Mouse (Mus musculus): ENCODE data around the gene Soat2. TPM values are rescaled to one million over a fixed set of nuclear protein-coding genes. Genes with fewer than 3 reads are reported as not detected.

The Soat2 gene
- total RNA-seq, 2 experiments from 2014 or later = 0.13 TPM; not detected in 1

- no peak for DNase-seq
- intact Hi-C loops (cut with DNase I; ENCODE audit: low total_unique reads) = no loop called here
Observed at GRCm38 (mm10) chr15:102176571-102177316, 26.4 kb downstream of the Soat2 start.

GRCm38 (mm10) chr15:102177417-102177816 is 27.1 kb downstream of the Soat2 start:
- intact Hi-C loops (cut with DNase I; ENCODE audit: low total_unique reads) = no loop called here
- DNase-seq = no peak

GRCm38 (mm10) chr15:102178279-102178678 is 28.0 kb downstream of the Soat2 start:
- intact Hi-C loops (cut with DNase I; ENCODE audit: low total_unique reads) = no loop called here
- DNase-seq = peak; percentile 69

GRCm38 (mm10) chr15:102179106-102179505 is 28.8 kb downstream of the Soat2 start:
- intact Hi-C loops (cut with DNase I; ENCODE audit: low total_unique reads) = no loop called here
- DNase-seq = no peak

- DNase-seq = no peak
- intact Hi-C loops (cut with DNase I; ENCODE audit: low total_unique reads) = no loop called here
Observed at GRCm38 (mm10) chr15:102179924-102180323, 29.6 kb downstream of the Soat2 start.

- intact Hi-C loops (cut with DNase I; ENCODE audit: low total_unique reads) = loop anchor here (2.0 kb wide), 1 partner anchor 40 kb away; no protein-coding TSS in a partner anchor
- no peak for DNase-seq
Observed at GRCm38 (mm10) chr15:102183076-102183475, 32.8 kb downstream of the Soat2 start.

- intact Hi-C loops (cut with DNase I; ENCODE audit: low total_unique reads) = no loop called here
- no peak for DNase-seq
Observed at GRCm38 (mm10) chr15:102186239-102186638, 35.9 kb downstream of the Soat2 start.

GRCm38 (mm10) chr15:102188096-102188495 is 37.8 kb downstream of the Soat2 start:
- intact Hi-C loops (cut with DNase I; ENCODE audit: low total_unique reads) = no loop called here
- peak; percentile 67 for DNase-seq

- DNase-seq = no peak
- intact Hi-C loops (cut with DNase I; ENCODE audit: low total_unique reads) = no loop called here
Observed at GRCm38 (mm10) chr15:102188883-102189282, 38.6 kb downstream of the Soat2 start.

- no peak for DNase-seq
- intact Hi-C loops (cut with DNase I; ENCODE audit: low total_unique reads) = no loop called here
Observed at GRCm38 (mm10) chr15:102191699-102192098, 41.4 kb downstream of the Soat2 start.

- DNase-seq = no peak
Observed at GRCm38 (mm10) chr15:102192271-102192812, 42.0 kb downstream of the Soat2 start.

GRCm38 (mm10) chr15:102192820-102193386 is 42.6 kb downstream of the Soat2 start:
- intact Hi-C loops (cut with DNase I; ENCODE audit: low total_unique reads) = no loop called here
- no peak for DNase-seq

More at GRCm38 (mm10) chr15:102192271-102192812, 42.0 kb downstream of the Soat2 start:
- intact Hi-C loops (cut with DNase I; ENCODE audit: low total_unique reads) = no loop called here

- DNase-seq = no peak
- intact Hi-C loops (cut with DNase I; ENCODE audit: low total_unique reads) = no loop called here
Observed at GRCm38 (mm10) chr15:102193652-102194051, 43.3 kb downstream of the Soat2 start.

GRCm38 (mm10) chr15:102194439-102194838 is 44.1 kb downstream of the Soat2 start:
- DNase-seq = no peak
- intact Hi-C loops (cut with DNase I; ENCODE audit: low total_unique reads) = no loop called here

GRCm38 (mm10) chr15:102195373-102195772 is 45.0 kb downstream of the Soat2 start:
- no peak for DNase-seq
- intact Hi-C loops (cut with DNase I; ENCODE audit: low total_unique reads) = no loop called here

GRCm38 (mm10) chr15:102198841-102199240 is 48.5 kb downstream of the Soat2 start:
- intact Hi-C loops (cut with DNase I; ENCODE audit: low total_unique reads) = no loop called here
- DNase-seq = no peak

GRCm38 (mm10) chr15:102202971-102203834 is 52.9 kb downstream of the Soat2 start, which contains the start of gene Zfp740:
TSS of gene Zfp740 (plus strand) at chr15:102203249.
- peak; percentile 99 for DNase-seq
- intact Hi-C loops (cut with DNase I; ENCODE audit: low total_unique reads) = no loop called here

GRCm38 (mm10) chr15:102203835-102204381 is 53.6 kb downstream of the Soat2 start:
- peak; percentile 67 for DNase-seq
- intact Hi-C loops (cut with DNase I; ENCODE audit: low total_unique reads) = no loop called here

- intact Hi-C loops (cut with DNase I; ENCODE audit: low total_unique reads) = no loop called here
- DNase-seq = no peak
Observed at GRCm38 (mm10) chr15:102204674-102205505, 54.6 kb downstream of the Soat2 start, which contains the start of gene Csad. TSS of gene Csad (minus strand) at chr15:102204724.

Measured in gastrocnemius, postnatal 14 days (tissue).